Mouse (Mus musculus) effector memory CD4-positive, alpha-beta T cell, adult 7 months (primary cell): Measurements from ENCODE around the gene Dynlt3. TPM values are rescaled to one million over a fixed set of nuclear protein-coding genes. Genes with fewer than 3 reads are reported as not detected.

ENCODE experiments used
- polyA plus RNA-seq: library from polyadenylated mRNA; unstranded; fragments of 100-300 nt; shearing (Covaris generic); gene quantifications from one replicate; pipeline ENCODE4 v1.2.1, GENCODE M21; 2017

Gene Dynlt3
- polyA plus RNA-seq: 36.5 TPM

GRCm38 (mm10) chrX:9662391-9663111, at the start of gene Dynlt3:
Dynlt3 (minus strand) TSS chrX:9663003.

Other genes with a start within 250 kb of the Dynlt3 start
- 0.26 TPM for gene Cybb, start 175.2 kb downstream of the Dynlt3 start, polyA plus RNA-seq
- not detected for gene H2al1o, start 90.6 kb downstream of the Dynlt3 start, polyA plus RNA-seq
- gene Hypm, start 183.9 kb upstream of the Dynlt3 start, polyA plus RNA-seq: not detected
- gene H2al3, start 186.7 kb upstream of the Dynlt3 start, polyA plus RNA-seq: not detected
- not detected for gene Sytl5, start 222.6 kb upstream of the Dynlt3 start, polyA plus RNA-seq